Comparison of ENCODE assay signal across 8 mouse cellular contexts in the genomic region with DNA sequence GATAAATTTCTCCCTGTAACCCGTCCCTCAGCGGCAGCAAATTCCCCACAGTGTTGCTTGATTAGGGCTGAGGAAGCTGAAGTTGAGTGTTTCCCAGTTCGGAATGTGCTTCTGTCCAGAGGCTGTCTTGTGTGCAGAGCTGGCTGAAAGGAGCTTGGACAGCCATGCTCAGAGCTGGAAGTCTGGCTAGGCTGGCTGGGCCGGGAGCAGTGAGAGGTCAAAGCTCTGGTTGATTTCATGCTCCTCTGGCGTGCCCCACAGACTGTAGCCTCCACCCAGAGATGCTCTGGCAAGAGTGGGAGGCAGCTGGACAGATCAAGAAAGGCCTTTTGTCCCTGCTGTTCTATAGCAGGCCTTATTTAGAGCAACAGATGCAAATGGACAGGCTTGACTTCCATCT.
DNase-seq lines count a peak whose midpoint lies in the region; ATAC-seq and TF ChIP-seq lines count a peak whose summit lies in the region.
"Had no signal": no experiment of that assay in that cellular context is flagged by ENCODE, and none has a peak within 500 bp of the region (broad histone marks: within the 10 kb centered on the region; RNA-seq: fewer than 3 reads in every experiment).

No protein-coding gene starts in this region.

- no peak overlapping the region for H3K4me3 ChIP-seq in heart, postnatal 0 days (ENCODE audit: low read depth, low read length)
- no peak overlapping the region for H3K4me3 ChIP-seq in limb, embryonic 13.5 days

- H3K27me3 ChIP-seq in heart, postnatal 0 days (ENCODE audit: control insufficient read depth, insufficient read depth, low read length), result no peaks in the 10 kb centered on the region
- no peaks in the 10 kb centered on the region for H3K27me3 ChIP-seq in limb, embryonic 13.5 days

- 0 out of 2 replicates have a peak overlapping the region, but pooled peaks have one; percentile 13 for H3K27ac ChIP-seq in heart, postnatal 0 days (ENCODE audit: low read depth)
- H3K27ac ChIP-seq in limb, embryonic 13.5 days, result peak overlapping the region; percentile 56; the same call in 1 of the 2 replicates
- H3K27ac ChIP-seq: liver, embryonic 14.5 days had no signal

- H3K36me3 ChIP-seq in heart, postnatal 0 days (replicated peaks; ENCODE audit: control insufficient read depth, insufficient read depth, low read length), result no peaks in the 10 kb centered on the region
- H3K36me3 ChIP-seq in limb, embryonic 13.5 days, result no peaks in the 10 kb centered on the region

- TF ChIP-seq EP300 in heart, postnatal 0 days (IDR thresholded peaks at IDR 0.05; ENCODE audit: low read depth), result no peak

- no peaks in the 10 kb centered on the region for H3K4me1 ChIP-seq in heart, postnatal 0 days (ENCODE audit: control insufficient read depth, insufficient read depth)
- peaks cover 21% of the 10 kb centered on the region for H3K4me1 ChIP-seq in limb, embryonic 13.5 days

- H3K9me3 ChIP-seq in heart, postnatal 0 days (replicated peaks; ENCODE audit: control insufficient read depth, low read length), result 0 out of 2 replicates have a peak, but pooled peaks cover 4% of the 10 kb centered on the region
- H3K9me3 ChIP-seq in limb, embryonic 13.5 days, result no peaks in the 10 kb centered on the region

- DNase-seq in right cerebral cortex, adult 18-20 months, result peak; percentile 53
- no peak for DNase-seq in right cerebral cortex, postnatal 14 days
- peak; percentile 40 for DNase-seq in fibroblast of lung, adult 2 months (ENCODE audit: low read depth)
- peak; percentile 51 for DNase-seq in heart, postnatal 0 days (ENCODE audit: low spot score)
- DNase-seq in retina, embryonic 14.5 days (ENCODE audit: low spot score), result peak; percentile 26

- H3K4me2 ChIP-seq in heart, postnatal 0 days (ENCODE audit: low read depth, low read length), result no peak overlapping the region
- no peak overlapping the region for H3K4me2 ChIP-seq in limb, embryonic 13.5 days (replicated peaks)

- H3K9ac ChIP-seq in heart, postnatal 0 days (replicated peaks; ENCODE audit: low read depth, low read length), result no peak overlapping the region
- H3K9ac ChIP-seq in limb, embryonic 13.5 days, result no peak overlapping the region
- H3K9ac ChIP-seq: liver, embryonic 14.5 days had no signal

- no peak for TF ChIP-seq CTCF in heart, postnatal 0 days (IDR thresholded peaks at IDR 0.05; ENCODE audit: low read depth)

- WGBS in heart, postnatal 0 days, result 19% methylated on average over 5 of the region's 5 CpGs
- WGBS in limb, embryonic 13.5 days, result 24% methylated on average over 5 of the region's 5 CpGs

- peak; percentile 71 for ATAC-seq in heart, postnatal 0 days (ENCODE audit: insufficient read depth, low read depth)
- peak; percentile 71 for ATAC-seq in limb, embryonic 13.5 days (ENCODE audit: low FRiP score, low read depth)
- ATAC-seq in megakaryocyte, adult 5-6 weeks (ENCODE audit: poor library complexity, severe bottlenecking), result no peak
